ENCODE assay signal across 19 mouse cellular contexts in the genomic region with DNA sequence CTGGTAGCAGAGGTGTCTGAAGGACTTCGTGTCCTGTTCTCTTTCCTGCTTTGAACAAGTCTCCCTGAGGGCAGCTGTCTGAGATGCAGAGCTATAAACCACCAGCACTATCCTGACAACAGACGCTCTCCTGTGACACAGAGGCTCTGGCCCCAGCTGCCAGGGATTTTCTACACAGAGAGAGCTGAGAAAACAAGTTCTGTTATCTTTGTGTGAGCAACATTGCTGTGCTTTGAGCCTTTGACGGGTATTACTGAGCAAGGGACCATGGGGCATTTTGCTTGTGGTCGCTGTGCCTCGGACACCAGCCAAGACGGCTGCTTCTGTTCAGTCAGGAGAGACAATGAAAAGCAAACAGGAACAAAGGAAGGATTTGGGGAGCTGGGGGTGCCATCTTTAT. TPM values are rescaled to one million over a fixed set of nuclear protein-coding genes. Genes with fewer than 3 reads are reported as not detected.
DNase-seq lines count a peak whose midpoint lies in the region; ATAC-seq and TF ChIP-seq lines count a peak whose summit lies in the region.
"Had no signal": no experiment of that assay in that cellular context is flagged by ENCODE, and none has a peak within 500 bp of the region (broad histone marks: within the 10 kb centered on the region; RNA-seq: fewer than 3 reads in every experiment).

No protein-coding gene starts in this region.

- ATAC-seq in heart, embryonic 12.5 days (ENCODE audit: insufficient number of reproducible peaks, low FRiP score) = no peak
- peak; percentile 66 for ATAC-seq in forebrain, postnatal 0 days
- ATAC-seq in midbrain, embryonic 13.5 days = peak; percentile 72
- ATAC-seq: activated CD4-positive, CD25-positive, alpha-beta regulatory T cell, adult 4 months had no signal

- peaks cover 9% of the 10 kb centered on the region; the same call in 1 of the 2 replicates for H3K4me1 ChIP-seq in heart, embryonic 12.5 days (replicated peaks)
- H3K4me1 ChIP-seq in forebrain, postnatal 0 days (ENCODE audit: insufficient read depth) = no peaks in the 10 kb centered on the region
- H3K4me1 ChIP-seq in midbrain, embryonic 13.5 days (replicated peaks) = peaks cover 21% of the 10 kb centered on the region

- no peaks in the 10 kb centered on the region; the same call in 1 of the 2 replicates for H3K27me3 ChIP-seq in heart, embryonic 12.5 days (replicated peaks)
- no peaks in the 10 kb centered on the region for H3K27me3 ChIP-seq in forebrain, postnatal 0 days (ENCODE audit: insufficient read depth, low read length)
- H3K27me3 ChIP-seq in midbrain, embryonic 13.5 days = no peaks in the 10 kb centered on the region
- H3K27me3 ChIP-seq: heart, embryonic 13.5 days had no signal

- WGBS in heart, embryonic 12.5 days = 23% methylated on average over 6 of the region's 6 CpGs
- 10% methylated on average over 6 of the region's 6 CpGs for WGBS in forebrain, postnatal 0 days
- 6% methylated on average over 6 of the region's 6 CpGs for WGBS in midbrain, embryonic 13.5 days

- no peaks in the 10 kb centered on the region for H3K36me3 ChIP-seq in heart, embryonic 12.5 days
- no peaks in the 10 kb centered on the region for H3K36me3 ChIP-seq in forebrain, postnatal 0 days (ENCODE audit: insufficient read depth)
- no peaks in the 10 kb centered on the region for H3K36me3 ChIP-seq in midbrain, embryonic 13.5 days
- H3K36me3 ChIP-seq: heart, embryonic 13.5 days had no signal

- H3K9me3 ChIP-seq in heart, embryonic 12.5 days (replicated peaks) = peaks cover 3% of the 10 kb centered on the region; the same call in 1 of the 2 replicates
- H3K9me3 ChIP-seq in forebrain, postnatal 0 days (ENCODE audit: low read length) = no peaks in the 10 kb centered on the region
- H3K9me3 ChIP-seq in midbrain, embryonic 13.5 days = no peaks in the 10 kb centered on the region; the same call in 1 of the 2 replicates
- H3K9me3 ChIP-seq: heart, embryonic 13.5 days had no signal

- TF ChIP-seq CTCF in forebrain, postnatal 0 days (IDR thresholded peaks at IDR 0.05; ENCODE audit: low read depth) = no peak

- no peak overlapping the region for H3K4me3 ChIP-seq in heart, embryonic 12.5 days
- no peak overlapping the region for H3K4me3 ChIP-seq in forebrain, postnatal 0 days (ENCODE audit: low read depth, low read length)
- H3K4me3 ChIP-seq in midbrain, embryonic 13.5 days (replicated peaks) = no peak overlapping the region
- H3K4me3 ChIP-seq: heart, embryonic 13.5 days; left cerebral cortex, adult 2 months had no signal

- H3K27ac ChIP-seq in heart, embryonic 12.5 days (ENCODE audit: poor library complexity, severe bottlenecking) = no peak overlapping the region
- H3K27ac ChIP-seq in forebrain, postnatal 0 days (ENCODE audit: low read depth, low read length) = no peak overlapping the region
- H3K27ac ChIP-seq in midbrain, embryonic 13.5 days = peak overlapping the region; percentile 71
- H3K27ac ChIP-seq: heart, embryonic 13.5 days; left cerebral cortex, adult 2 months had no signal

- peak overlapping the region; percentile 18 for H3K4me2 ChIP-seq in heart, embryonic 12.5 days
- H3K4me2 ChIP-seq in forebrain, postnatal 0 days (ENCODE audit: low read depth) = no peak overlapping the region
- no peak overlapping the region for H3K4me2 ChIP-seq in midbrain, embryonic 13.5 days (replicated peaks)
- H3K4me2 ChIP-seq: heart, embryonic 13.5 days had no signal

- no peak for DNase-seq in heart, postnatal 4 days
- DNase-seq in brain, adult 2 months (ENCODE audit: low read depth, low spot score) = peak; percentile 27
- no peak for DNase-seq in forebrain, postnatal 0 days
- no peak for DNase-seq in adrenal gland, postnatal 36 days
- no peak for DNase-seq in ovary, adult 18-20 months (ENCODE audit: low spot score)
- DNase-seq in spleen, postnatal 4 days (ENCODE audit: low spot score in 2 of 2) = no peak
- DNase-seq: cerebellum, adult 11 months; gastrocnemius, postnatal 25 days; thymus, postnatal 14 days had no signal

- no peak overlapping the region for H3K9ac ChIP-seq in heart, embryonic 12.5 days
- H3K9ac ChIP-seq in forebrain, postnatal 0 days = no peak overlapping the region
- no peak overlapping the region for H3K9ac ChIP-seq in midbrain, embryonic 13.5 days (replicated peaks)
- H3K9ac ChIP-seq: heart, embryonic 13.5 days had no signal

RNA-seq across cellular contexts. Expression of a gene that starts 17.6 kb away (rescaled TPM):
- polyA plus RNA-seq in heart, embryonic 12.5 days (2016; fragmentation: Nextera tagmentation; extraction: Ambion mirVana) = not detected in 2 replicates
- total RNA-seq in heart, postnatal 4 days (2021) = not detected
- total RNA-seq in forebrain, postnatal 0 days (2014; rRNA removed) = not detected in 2 replicates
- polyA plus RNA-seq in forebrain, postnatal 0 days (2015; fragmentation: Nextera tagmentation; extraction: Ambion mirVana) = not detected in 2 replicates
- not detected in 2 replicates for polyA plus RNA-seq in midbrain, embryonic 13.5 days (2015; fragmentation: Nextera tagmentation; extraction: Ambion mirVana)
- total RNA-seq in adrenal gland, postnatal 36 days (2021) = not detected
- total RNA-seq: adrenal gland, postnatal 4 days; common myeloid progenitor, adult 5-6 weeks; gastrocnemius, postnatal 25 days; left cerebral cortex, adult 2 months; liver, adult 2 months had no signal
- polyA plus RNA-seq: activated CD4-positive, CD25-positive, alpha-beta regulatory T cell, adult 4 months; heart, embryonic 13.5 days; kidney, embryonic 14.5 days; liver, adult 2 months; lung, embryonic 16.5 days had no signal
